Mouse (Mus musculus) monocyte, adult 2 months (primary cell): Measurements from ENCODE around the gene Wnt10b.
"Not testable (repeated sequence)": the region's sequence is repeated elsewhere in the genome, so short reads cannot be mapped to it uniquely, and the experiment has no call there.

Experiments used
- DNase-seq, 2 experiments: peaks; one replicate each; pipeline ENCODE4 v3.0.0; 2022; ENCODE audit warnings: low spot score in 2 of 2, low read depth in 1 of 2

The Wnt10b gene

GRCm38 (mm10) chr15:98774096-98774495 lies 3.9 kb downstream of the Wnt10b start:
- DNase-seq: no peak

GRCm38 (mm10) chr15:98772511-98773211 lies 5.3 kb downstream of the Wnt10b start:
- no peak for DNase-seq

- DNase-seq: no peak
These were observed 6.0 kb downstream of the Wnt10b start for GRCm38 (mm10) chr15:98771813-98772425.

GRCm38 (mm10) chr15:98768259-98768658 lies 9.7 kb downstream of the Wnt10b start:
- no peak for DNase-seq

GRCm38 (mm10) chr15:98765929-98766328 lies 12.0 kb downstream of the Wnt10b start:
- no peak for DNase-seq

- peak; percentile 78 to 92 for DNase-seq
These were observed 15.1 kb downstream of the Wnt10b start, which contains the start of gene Arf3 for GRCm38 (mm10) chr15:98762670-98763529. Gene Arf3, minus strand, starts transcription at chr15:98763214.

- DNase-seq: peak in 1 of 2 experiments; percentile 30
These were observed 15.7 kb downstream of the Wnt10b start for GRCm38 (mm10) chr15:98762201-98762621.

GRCm38 (mm10) chr15:98754125-98754524 lies 23.8 kb downstream of the Wnt10b start:
- DNase-seq: no peak

- no peak for DNase-seq
These were observed 24.9 kb downstream of the Wnt10b start for GRCm38 (mm10) chr15:98753021-98753423.

GRCm38 (mm10) chr15:98749093-98749492 lies 28.9 kb downstream of the Wnt10b start:
- DNase-seq: no peak

GRCm38 (mm10) chr15:98747296-98747695 lies 30.7 kb downstream of the Wnt10b start:
- no peak for DNase-seq

GRCm38 (mm10) chr15:98746344-98746965 lies 31.5 kb downstream of the Wnt10b start:
- DNase-seq: no peak

GRCm38 (mm10) chr15:98743863-98744262 lies 34.1 kb downstream of the Wnt10b start:
- DNase-seq: not testable (repeated sequence)

GRCm38 (mm10) chr15:98742766-98743428 lies 35.1 kb downstream of the Wnt10b start:
- DNase-seq: no peak

- no peak for DNase-seq
These were observed 37.7 kb downstream of the Wnt10b start for GRCm38 (mm10) chr15:98740219-98740618.

GRCm38 (mm10) chr15:98738796-98739195 lies 39.2 kb downstream of the Wnt10b start:
- no peak for DNase-seq

GRCm38 (mm10) chr15:98737881-98738280 lies 40.1 kb downstream of the Wnt10b start:
- DNase-seq: no peak

GRCm38 (mm10) chr15:98736521-98736920 lies 41.4 kb downstream of the Wnt10b start:
- no peak for DNase-seq

GRCm38 (mm10) chr15:98733976-98734566 lies 43.9 kb downstream of the Wnt10b start:
- DNase-seq: no peak

- DNase-seq: no peak
These were observed 44.6 kb downstream of the Wnt10b start for GRCm38 (mm10) chr15:98733370-98733769.
